Mouse (Mus musculus) stomach, postnatal 0 days (tissue): Measurements from ENCODE around the gene Prss41. TPM values are rescaled to one million over a fixed set of nuclear protein-coding genes. Genes with fewer than 3 reads are reported as not detected.

ENCODE experiments used
- ATAC-seq: fragments of 200-750 bp; cut with Nextera tagmentation; 2 replicates; pipeline ENCODE4 v1.8.0; 2017; ENCODE audit not compliant: low FRiP score, low TSS enrichment
- DNase-seq: peaks from one replicate; pipeline ENCODE4 v3.0.0-alpha.2; 2016; ENCODE audit warnings: low spot score
- H3K27ac ChIP-seq: fragments of 300-500 bp; sonication (generic); replicated peaks from 2 replicates; pipeline ENCODE4 v1.5.1; 2014; ENCODE audit warnings: mild to moderate bottlenecking, control low read depth
- H3K27me3 ChIP-seq: fragments of 300-500 bp; sonication (generic); 2 replicates; pipeline ENCODE4 v1.6.1; 2014; ENCODE audit warnings: low read length; ENCODE audit not compliant: control insufficient read depth, insufficient read depth
- H3K36me3 ChIP-seq: fragments of 300-500 bp; sonication (generic); 2 replicates; pipeline ENCODE4 v1.6.1; 2014; ENCODE audit warnings: low read length, mixed read lengths; ENCODE audit not compliant: control insufficient read depth, insufficient read depth
- H3K4me1 ChIP-seq: fragments of 300-500 bp; sonication (generic); replicated peaks from 2 replicates; pipeline ENCODE4 v1.6.1; 2014; ENCODE audit warnings: antibody characterized with exemption; ENCODE audit not compliant: control insufficient read depth, insufficient read depth
- H3K4me2 ChIP-seq: fragments of 300-500 bp; sonication (generic); replicated peaks from 2 replicates; pipeline ENCODE4 v1.6.1; 2014; ENCODE audit warnings: low read depth, mild to moderate bottlenecking, control low read depth, moderate library complexity
- H3K4me3 ChIP-seq: fragments of 300-500 bp; sonication (generic); 2 replicates; pipeline ENCODE4 v1.5.1; 2014; ENCODE audit warnings: low read depth, low read length, control low read depth
- H3K9ac ChIP-seq: fragments of 300-500 bp; sonication (generic); 2 replicates; pipeline ENCODE4 v1.6.1; 2014; ENCODE audit warnings: mild to moderate bottlenecking, low read length, control low read depth, mixed read lengths
- H3K9me3 ChIP-seq: fragments of 300-500 bp; sonication (generic); 2 replicates; pipeline ENCODE4 v1.6.1; 2016; ENCODE audit warnings: low read length; ENCODE audit not compliant: control insufficient read depth
- CTCF ChIP-seq: IDR thresholded peaks from 2 replicates; pipeline ENCODE4 v1.5.1; 2016; ENCODE audit warnings: antibody characterized with exemption, low read depth, mild to moderate bottlenecking, moderate library complexity
- EP300 ChIP-seq: optimal IDR thresholded peaks from 2 replicates; pipeline ENCODE3; 2016; ENCODE audit warnings: antibody characterized with exemption
- WGBS: fragments of 180-500 bp; shearing (Covaris S2); extraction: QIAGEN DNeasy Blood & Tissue Kit; methylation state at CpG from one replicate; pipeline ENCODE4 v1.1.7; 2014; 5-methylcytosine and 5-hydroxymethylcytosine counted together
- polyA plus RNA-seq: library from polyadenylated mRNA; unstranded; fragments of >200 nt; fragmentation: Nextera tagmentation; extraction: Ambion mirVana; gene quantifications from 2 replicates; pipeline ENCODE4 v1.2.1, GENCODE M21; 2015

Prss41 gene
- polyA plus RNA-seq, 1 experiment from 2014 or later, result 0.90 TPM

GRCm38 (mm10) chr17:23822094-23822493 is 21.9 kb downstream of the Prss41 start:
- WGBS, result 61% methylated on average over 6 of the region's 6 CpGs
- DNase-seq, result no peak
- Histone ChIP-seq H3K4me3 (no peak overlapping the region), H3K9ac (no peak overlapping the region), H3K9me3 (peaks cover 7% of the 10 kb centered on the region; the same call in 1 of the 2 replicates), H3K36me3 (peaks cover 61% of the 10 kb centered on the region), H3K27ac (no peak overlapping the region), H3K4me2 (no peak overlapping the region), H3K4me1 (no peaks in the 10 kb centered on the region), H3K27me3 (no peaks in the 10 kb centered on the region)
- no peak for TF ChIP-seq EP300
- no peak for TF ChIP-seq CTCF
- no peak for ATAC-seq

GRCm38 (mm10) chr17:23820731-23821130 is 23.2 kb downstream of the Prss41 start:
- TF ChIP-seq EP300 (no peak), CTCF (no peak)
- Histone ChIP-seq H3K4me3 (no peak overlapping the region), H3K27ac (no peak overlapping the region), H3K36me3 (peaks cover 75% of the 10 kb centered on the region), H3K9ac (no peak overlapping the region), H3K4me1 (no peaks in the 10 kb centered on the region), H3K4me2 (no peak overlapping the region), H3K27me3 (no peaks in the 10 kb centered on the region), H3K9me3 (peaks cover 7% of the 10 kb centered on the region; the same call in 1 of the 2 replicates)
- ATAC-seq (no peak), DNase-seq (no peak)
- WGBS, result 91% methylated on average over 5 of the region's 5 CpGs

DNA sequence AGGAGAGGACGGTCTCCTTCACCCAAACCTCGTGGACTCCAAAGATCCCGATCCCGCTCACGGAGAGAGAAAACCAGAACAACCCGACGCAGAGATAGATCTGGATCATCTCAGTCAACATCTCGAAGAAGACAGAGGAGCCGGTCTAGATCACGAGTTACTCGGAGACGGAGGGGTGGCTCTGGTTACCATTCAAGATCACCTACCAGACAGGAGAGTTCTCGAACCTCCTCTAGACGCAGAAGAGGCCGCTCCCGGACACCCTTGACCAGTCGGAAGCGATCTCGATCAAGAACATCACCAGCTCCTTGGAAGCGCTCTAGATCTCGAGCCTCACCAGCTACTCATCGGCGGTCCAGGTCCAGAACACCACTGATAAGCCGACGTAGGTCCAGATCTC is 24.7 kb downstream of the Prss41 start:
- no peak for TF ChIP-seq CTCF
- no peak for TF ChIP-seq EP300
- no peak overlapping the region for H3K9ac ChIP-seq
- no peak overlapping the region for H3K4me3 ChIP-seq
- DNase-seq, result no peak
- no peak overlapping the region for H3K27ac ChIP-seq
- H3K27me3 ChIP-seq, result no peaks in the 10 kb centered on the region
- H3K9me3 ChIP-seq, result peaks cover 7% of the 10 kb centered on the region; the same call in 1 of the 2 replicates
- 98% methylated on average over 25 of the region's 25 CpGs for WGBS
- H3K36me3 ChIP-seq, result peaks cover 80% of the 10 kb centered on the region
- H3K4me1 ChIP-seq, result no peaks in the 10 kb centered on the region
- H3K4me2 ChIP-seq, result no peak overlapping the region
- ATAC-seq, result no peak

GRCm38 (mm10) chr17:23818579-23818978 is 25.4 kb downstream of the Prss41 start:
- Histone ChIP-seq H3K27ac (no peak overlapping the region), H3K9me3 (peaks cover 7% of the 10 kb centered on the region; the same call in 1 of the 2 replicates), H3K9ac (no peak overlapping the region), H3K4me3 (no peak overlapping the region), H3K4me1 (no peaks in the 10 kb centered on the region), H3K4me2 (no peak overlapping the region), H3K36me3 (peaks cover 82% of the 10 kb centered on the region), H3K27me3 (no peaks in the 10 kb centered on the region)
- TF ChIP-seq EP300, result no peak
- no peak for TF ChIP-seq CTCF
- 98% methylated on average over 8 of the region's 8 CpGs for WGBS
- ATAC-seq (no peak), DNase-seq (no peak)

GRCm38 (mm10) chr17:23815641-23816040 is 28.3 kb downstream of the Prss41 start:
- Histone ChIP-seq H3K36me3 (peaks cover 73% of the 10 kb centered on the region), H3K27me3 (no peaks in the 10 kb centered on the region), H3K9ac (no peak overlapping the region), H3K9me3 (peaks cover 7% of the 10 kb centered on the region; the same call in 1 of the 2 replicates), H3K4me2 (no peak overlapping the region), H3K4me3 (no peak overlapping the region), H3K4me1 (no peaks in the 10 kb centered on the region), H3K27ac (no peak overlapping the region)
- WGBS, result 98% methylated on average over 16 of the region's 16 CpGs
- no peak for DNase-seq
- no peak for ATAC-seq
- TF ChIP-seq EP300 (no peak), CTCF (no peak)

DNA sequence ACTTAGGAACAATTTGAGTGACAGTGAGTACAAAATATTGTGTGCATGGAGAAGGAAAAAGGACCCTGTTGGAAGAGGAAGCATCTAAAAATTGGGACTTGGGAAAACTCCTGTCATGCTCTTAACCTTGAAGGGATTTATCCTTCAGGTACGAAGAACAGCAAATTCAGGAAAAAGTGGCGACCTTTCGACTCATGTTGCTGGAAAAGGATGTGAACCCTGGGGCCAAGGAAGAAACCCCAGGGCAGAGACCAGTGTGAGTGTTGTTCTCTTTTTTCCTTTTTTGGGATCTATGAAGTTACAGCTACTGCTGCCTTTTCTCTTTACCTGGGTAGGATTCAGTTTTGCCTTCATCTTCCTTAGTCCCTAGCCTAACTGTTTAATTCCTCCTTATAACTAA is 36.1 kb downstream of the Prss41 start:
- Histone ChIP-seq H3K27ac (no peak overlapping the region), H3K9me3 (no peaks in the 10 kb centered on the region), H3K4me3 (no peak overlapping the region), H3K9ac (no peak overlapping the region), H3K36me3 (peaks cover 30% of the 10 kb centered on the region), H3K4me1 (peaks cover 3% of the 10 kb centered on the region; the same call in 1 of the 2 replicates), H3K4me2 (no peak overlapping the region), H3K27me3 (no peaks in the 10 kb centered on the region)
- 82% methylated on average over 3 of the region's 3 CpGs for WGBS
- ATAC-seq (no peak), DNase-seq (no peak)
- TF ChIP-seq EP300 (no peak), CTCF (no peak)
